In genomic region chr13:101844461-101845440, GRCm38 (mm10) we compare ENCODE assay signal across 14 mouse cellular contexts.
A peak's percentile ranks its signal among the peaks of the same experiment; 100 is the strongest.
DNase-seq lines count a peak whose midpoint lies in the region; ATAC-seq lines count a peak whose summit lies in the region.
"Had no signal": no experiment of that assay in that cellular context is flagged by ENCODE, and none has a peak within 500 bp of the region (broad histone marks: within the 10 kb centered on the region; RNA-seq: fewer than 3 reads in every experiment).

No protein-coding gene starts in this region.

- peaks cover 11% of the 10 kb centered on the region for H3K4me1 ChIP-seq in stomach, embryonic 16.5 days (ENCODE audit: control insufficient read depth, insufficient read depth, low read length)
- H3K4me1 ChIP-seq: hindbrain, embryonic 15.5 days; liver, embryonic 12.5 days; megakaryocyte, embryonic 14.5 days had no signal

- 40% methylated on average over 7 of the region's 7 CpGs for WGBS in stomach, embryonic 16.5 days

- peak; percentile 8 for DNase-seq in heart, postnatal 25 days (ENCODE audit: low spot score)
- DNase-seq in heart, postnatal 14 days: no peak
- DNase-seq in lung, postnatal 36 days: peak; percentile 15
- DNase-seq in lung, postnatal 4 days: no peak
- DNase-seq in adipocyte (ENCODE audit: low spot score): peak; percentile 32
- no peak for DNase-seq in layer of hippocampus, adult 9-10 months (ENCODE audit: low spot score)
- DNase-seq: cerebellum, postnatal 14 days; kidney, adult 9 months; layer of hippocampus, adult 9-11 months had no signal

- H3K27ac ChIP-seq in stomach, embryonic 16.5 days (ENCODE audit: low read length): peak overlapping the region; percentile 64
- H3K27ac ChIP-seq: hindbrain, embryonic 15.5 days; liver, embryonic 12.5 days had no signal

- H3K27me3 ChIP-seq in stomach, embryonic 16.5 days (ENCODE audit: control insufficient read depth, insufficient read depth, low read length): no peaks in the 10 kb centered on the region
- H3K27me3 ChIP-seq: hindbrain, embryonic 15.5 days; liver, embryonic 12.5 days had no signal

- intact Hi-C loops in heart, postnatal 25 days (cut with DNase I): no loop called here
- intact Hi-C loops in heart, postnatal 14 days (cut with DNase I): no loop called here

- peak; percentile 78 for ATAC-seq in stomach, embryonic 16.5 days (ENCODE audit: insufficient read depth, low FRiP score)
- ATAC-seq: liver, embryonic 12.5 days had no signal

- H3K36me3 ChIP-seq in stomach, embryonic 16.5 days (ENCODE audit: control insufficient read depth, insufficient read depth, low read length): no peaks in the 10 kb centered on the region
- H3K36me3 ChIP-seq: G1E; hindbrain, embryonic 15.5 days; liver, embryonic 12.5 days had no signal

- no peak overlapping the region for H3K4me2 ChIP-seq in stomach, embryonic 16.5 days (ENCODE audit: low read depth, low read length)
- H3K4me2 ChIP-seq: hindbrain, embryonic 15.5 days; liver, embryonic 12.5 days had no signal

- H3K4me3 ChIP-seq in stomach, embryonic 16.5 days (replicated peaks; ENCODE audit: low read length): no peak overlapping the region
- H3K4me3 ChIP-seq: hindbrain, embryonic 15.5 days; liver, embryonic 12.5 days; megakaryocyte, embryonic 14.5 days had no signal

- no peaks in the 10 kb centered on the region for H3K9me3 ChIP-seq in stomach, embryonic 16.5 days (replicated peaks; ENCODE audit: control insufficient read depth, low read length)
- H3K9me3 ChIP-seq: G1E; hindbrain, embryonic 15.5 days; liver, embryonic 12.5 days; megakaryocyte, embryonic 14.5 days had no signal

- H3K9ac ChIP-seq in stomach, embryonic 16.5 days (ENCODE audit: low read length): no peak overlapping the region
- H3K9ac ChIP-seq: hindbrain, embryonic 15.5 days; liver, embryonic 12.5 days had no signal

Comparison
In these comparisons a context has a peak if more than half of its experiments do, and no peak if none do; other contexts are left out.
1. DNase-seq: peak in heart, postnatal 25 days (single experiment), lung, postnatal 36 days (single experiment) and adipocyte (single experiment); none in heart, postnatal 14 days (0 of 2), lung, postnatal 4 days (0 of 2) and layer of hippocampus, adult 9-10 months (single experiment).